Mouse (Mus musculus) G1E (cell line): ENCODE measurements at regions not wholly inside any gene's neighbourhood (a gene's known extent, or its start where the extent isn't known, plus 50 kb on each side); places are given as distances from the start of the nearest gene placed in this dataset.

Experiments used
- ATAC-seq: 2 replicates; pipeline ENCODE4 v1.8.0; 2016; ENCODE audit warnings: mild to moderate bottlenecking; ENCODE audit not compliant: insufficient number of reproducible peaks, poor library complexity, low FRiP score, severe bottlenecking; ENCODE audit errors: extremely low read depth
- DNase-seq: peaks from one replicate; pipeline ENCODE4 v3.0.0; 2012; ENCODE audit warnings: low spot score
- H3K27me3 ChIP-seq: 2 replicates; pipeline ENCODE4 v1.6.1; 2012; ENCODE audit warnings: mild to moderate bottlenecking, low read length, inconsistent platforms; ENCODE audit not compliant: insufficient read depth
- H3K36me3 ChIP-seq: replicated peaks from 2 replicates; pipeline ENCODE3; 2012; ENCODE audit warnings: mild to moderate bottlenecking, inconsistent platforms
- H3K4me1 ChIP-seq: 2 replicates; pipeline ENCODE4 v1.6.1; 2012; ENCODE audit warnings: low read depth, low read length, inconsistent platforms, mixed read lengths; ENCODE audit not compliant: insufficient read depth
- H3K4me3 ChIP-seq: 2 replicates; pipeline ENCODE4 v1.5.1; 2012; ENCODE audit warnings: low read depth, mild to moderate bottlenecking, inconsistent platforms, low read length, moderate library complexity, mixed read lengths
- H3K9me3 ChIP-seq: replicated peaks from 2 replicates; pipeline ENCODE4 v1.6.1; 2012; ENCODE audit warnings: inconsistent platforms
- CTCF ChIP-seq: IDR thresholded peaks from 2 replicates; pipeline ENCODE4 v1.5.1; 2012; ENCODE audit warnings: low read depth, low read length, inconsistent platforms, mixed read lengths
- GATA1 ChIP-seq: IDR thresholded peaks from 2 replicates; pipeline ENCODE4 v1.6.1; 2012; ENCODE audit warnings: borderline replicate concordance, low read length, inconsistent platforms, mixed read lengths
- GATA2 ChIP-seq: IDR thresholded peaks from 2 replicates; pipeline ENCODE4 v1.6.1; 2012; ENCODE audit warnings: low read depth, low read length, inconsistent platforms, borderline replicate concordance
- POLR2AphosphoS5 ChIP-seq: IDR thresholded peaks from 2 replicates; pipeline ENCODE4 v1.6.1; 2012; ENCODE audit warnings: low read depth, low read length, inconsistent platforms; ENCODE audit not compliant: insufficient replicate concordance
- TAL1 ChIP-seq: conservative IDR thresholded peaks from 2 replicates; pipeline ENCODE4 v1.6.1; 2012; ENCODE audit warnings: low read depth, low read length, inconsistent platforms, mixed read lengths

GRCm38 (mm10) chr14:99535781-99536180 lies 237.3 kb downstream of the Klf5 start:
- ATAC-seq (no peak), DNase-seq (no peak)
- H3K4me1 ChIP-seq, result no peaks in the 10 kb centered on the region
- H3K4me3 ChIP-seq, result no peak overlapping the region
- TF ChIP-seq GATA2 (no peak), GATA1 (no peak), CTCF (no peak), TAL1 (no peak), POLR2AphosphoS5 (no peak)
- no peaks in the 10 kb centered on the region for H3K27me3 ChIP-seq
- H3K9me3 ChIP-seq, result peaks cover 27% of the 10 kb centered on the region
- no peaks in the 10 kb centered on the region for H3K36me3 ChIP-seq

- ATAC-seq, result no peak
- TF ChIP-seq GATA1 (no peak), TAL1 (no peak), GATA2 (no peak), CTCF (no peak), POLR2AphosphoS5 (no peak)
- Histone ChIP-seq H3K4me3 (no peak overlapping the region), H3K4me1 (no peaks in the 10 kb centered on the region), H3K27me3 (no peaks in the 10 kb centered on the region), H3K9me3 (peaks cover 25% of the 10 kb centered on the region), H3K36me3 (no peaks in the 10 kb centered on the region)
- no peak for DNase-seq
Measured at GRCm38 (mm10) chr14:99537286-99537685, 238.8 kb downstream of the Klf5 start.

- no peaks in the 10 kb centered on the region for H3K4me1 ChIP-seq
- TF ChIP-seq POLR2AphosphoS5, result no peak
- ATAC-seq, result no peak
Measured at GRCm38 (mm10) chr14:99541716-99542115, 243.2 kb downstream of the Klf5 start.

DNA sequence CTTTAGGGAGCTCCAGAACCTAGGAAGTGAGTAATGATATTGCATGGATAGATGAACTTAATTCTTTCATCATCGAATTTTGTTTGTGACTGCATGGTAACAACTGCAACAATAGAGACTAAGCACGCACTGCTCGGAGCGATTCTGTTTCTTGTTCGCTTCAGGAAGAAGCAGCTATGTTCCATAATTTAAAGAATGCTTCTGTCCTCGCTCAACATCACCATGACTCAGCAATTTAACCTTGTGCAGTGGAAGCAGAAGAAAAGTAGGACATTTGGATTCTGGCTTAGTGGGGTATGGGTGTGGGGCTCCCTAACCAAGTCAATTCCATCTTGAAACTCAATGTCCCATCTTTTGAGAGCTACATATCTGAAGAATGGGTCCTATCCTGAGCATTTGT lies 249.4 kb downstream of the Klf5 start:
- H3K27me3 ChIP-seq, result no peaks in the 10 kb centered on the region
- H3K36me3 ChIP-seq, result no peaks in the 10 kb centered on the region
- ATAC-seq (no peak), DNase-seq (no peak)
- no peaks in the 10 kb centered on the region for H3K4me1 ChIP-seq
- no peak overlapping the region for H3K4me3 ChIP-seq
- no peak for TF ChIP-seq GATA2
- TF ChIP-seq CTCF, result no peak
- no peak for TF ChIP-seq POLR2AphosphoS5
- no peak for TF ChIP-seq TAL1
- TF ChIP-seq GATA1, result no peak
- H3K9me3 ChIP-seq, result peaks cover 14% of the 10 kb centered on the region

More at GRCm38 (mm10) chr14:99541716-99542115, 243.2 kb downstream of the Klf5 start:
- Histone ChIP-seq H3K9me3 (peaks cover 19% of the 10 kb centered on the region), H3K27me3 (no peaks in the 10 kb centered on the region), H3K36me3 (no peaks in the 10 kb centered on the region), H3K4me3 (no peak overlapping the region)
- DNase-seq, result no peak

- H3K4me3 ChIP-seq, result no peak overlapping the region
- no peaks in the 10 kb centered on the region for H3K27me3 ChIP-seq
- no peak for ATAC-seq
- no peak for TF ChIP-seq CTCF
- no peak for TF ChIP-seq POLR2AphosphoS5
- no peak for TF ChIP-seq GATA1
- no peak for TF ChIP-seq GATA2
- TF ChIP-seq TAL1, result no peak
- no peak for DNase-seq
- no peaks in the 10 kb centered on the region for H3K4me1 ChIP-seq
- no peaks in the 10 kb centered on the region for H3K36me3 ChIP-seq
- peaks cover 11% of the 10 kb centered on the region for H3K9me3 ChIP-seq
Measured at GRCm38 (mm10) chr14:99548363-99549248, 250.1 kb downstream of the Klf5 start.

- H3K9me3 ChIP-seq, result peaks cover 31% of the 10 kb centered on the region
- TF ChIP-seq TAL1 (no peak), POLR2AphosphoS5 (no peak), CTCF (no peak), GATA2 (no peak), GATA1 (no peak)
- no peak overlapping the region for H3K4me3 ChIP-seq
- H3K27me3 ChIP-seq, result no peaks in the 10 kb centered on the region
- no peaks in the 10 kb centered on the region for H3K4me1 ChIP-seq
- H3K36me3 ChIP-seq, result no peaks in the 10 kb centered on the region
- no peak for ATAC-seq
- DNase-seq, result no peak
Measured at GRCm38 (mm10) chr14:99564024-99564423, 265.5 kb downstream of the Klf5 start.
